Mouse (Mus musculus) gastrocnemius, postnatal 4 days (tissue): ENCODE measurements around the gene Gm14692. TPM values are rescaled to one million over a fixed set of nuclear protein-coding genes. Genes with fewer than 3 reads are reported as not detected.
"Not testable (repeated sequence)": the region's sequence is repeated elsewhere in the genome, so short reads cannot be mapped to it uniquely, and the experiment has no call there.

ENCODE experiments used
- DNase-seq, 2 experiments: peaks; one replicate each; pipeline ENCODE4 v3.0.0; 2021 to 2022; ENCODE audit warnings: low spot score in 2 of 2, mixed read lengths in 2 of 2
- long read RNA-seq, 2 experiments: library from polyadenylated mRNA; stranded (forward); transcript quantifications; one replicate each; pipeline ENCODE4 v2.0.0; 2021
- total RNA-seq, 2 experiments: library from RNA; stranded (reverse); gene quantifications; 2 replicates each; pipeline ENCODE4 v1.2.3; 2021

Gm14692 gene
- total RNA-seq: not detected
- long read RNA-seq, experiment 1: 0 reads
- long read RNA-seq, experiment 2: 0 reads

- not testable (repeated sequence) for DNase-seq
Measured at GRCm38 (mm10) chrX:67695398-67695797, at the start of gene Gm14692. Gene Gm14692 (plus strand): TSS chrX:67695698.

- DNase-seq: not testable (repeated sequence)
Measured at GRCm38 (mm10) chrX:67693462-67693861, 2.0 kb upstream of the Gm14692 start, which contains the start of gene Gm1140. Gene Gm1140 (minus strand): TSS chrX:67693562.

Other genes starting within 250 kb of the Gm14692 start
- not detected for gene Gm1140, start 2.1 kb upstream of the Gm14692 start, total RNA-seq
- not detected for gene 4933436I01Rik, start 225.8 kb downstream of the Gm14692 start, total RNA-seq